14 mouse cellular contexts compared by ENCODE assay signal in the genomic region with DNA sequence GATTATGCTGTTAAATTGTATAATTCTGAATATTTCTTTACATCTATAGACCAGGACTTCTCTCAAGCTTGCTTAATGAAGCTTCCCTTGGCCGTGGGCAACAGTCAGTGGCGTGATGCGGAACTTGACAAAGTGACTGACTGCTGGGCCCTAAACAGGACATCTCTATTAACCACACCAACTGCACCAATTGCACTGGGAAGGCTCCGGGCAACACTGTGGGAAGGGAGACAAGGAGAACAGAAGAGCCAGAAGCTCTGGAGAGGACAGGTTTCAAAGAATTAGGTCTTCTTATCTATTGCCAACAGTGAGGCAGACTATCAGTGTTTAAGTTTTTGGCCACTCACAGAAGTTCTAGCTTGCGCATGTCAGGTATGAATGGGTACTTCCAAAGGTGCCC. TPM values are rescaled to one million over a fixed set of nuclear protein-coding genes. Genes with fewer than 3 reads are reported as not detected.
A peak's percentile ranks its signal among the peaks of the same experiment; 100 is the strongest.
DNase-seq lines count a peak whose midpoint lies in the region; ATAC-seq lines count a peak whose summit lies in the region.
"Had no signal": no experiment of that assay in that cellular context is flagged by ENCODE, and none has a peak within 500 bp of the region (broad histone marks: within the 10 kb centered on the region; RNA-seq: fewer than 3 reads in every experiment).

No protein-coding gene starts in this region.

- H3K4me2 ChIP-seq in midbrain, embryonic 11.5 days: no peak overlapping the region
- H3K4me2 ChIP-seq in midbrain, embryonic 14.5 days (ENCODE audit: low read length): no peak overlapping the region

- WGBS in heart, embryonic 10.5 days: 84% methylated on average over 5 of the region's 5 CpGs
- WGBS in midbrain, embryonic 11.5 days: 86% methylated on average over 5 of the region's 5 CpGs
- 75% methylated on average over 5 of the region's 5 CpGs for WGBS in midbrain, embryonic 14.5 days

- DNase-seq in heart, adult 11 months: peak; percentile 53
- no peak for DNase-seq in heart, postnatal 36 days
- DNase-seq in heart, embryonic 10.5 days (ENCODE audit: low spot score): peak; percentile 67
- no peak for DNase-seq in heart, adult 9 months (ENCODE audit: low spot score in 2 of 2)
- DNase-seq in midbrain, embryonic 11.5 days (ENCODE audit: low spot score, missing footprints): peak; percentile 64
- DNase-seq in midbrain, embryonic 14.5 days: no peak
- DNase-seq: adrenal gland, adult 8-10 months; cerebellum, adult 11-12 months had no signal

- no peak for ATAC-seq in midbrain, embryonic 11.5 days (ENCODE audit: low FRiP score)
- no peak for ATAC-seq in midbrain, embryonic 14.5 days (ENCODE audit: low FRiP score, low TSS enrichment)
- ATAC-seq: CD4-positive, CD25-positive, alpha-beta regulatory T cell, adult 4 months; Patski had no signal

- H3K4me1 ChIP-seq in heart, embryonic 10.5 days: no peaks in the 10 kb centered on the region
- H3K4me1 ChIP-seq in midbrain, embryonic 11.5 days (ENCODE audit: control insufficient read depth, insufficient read depth, low read length): peaks cover 3% of the 10 kb centered on the region; the same call in 1 of the 2 replicates
- H3K4me1 ChIP-seq in midbrain, embryonic 14.5 days (ENCODE audit: control insufficient read depth, insufficient read depth, low read length): 0 out of 2 replicates have a peak, but pooled peaks cover 4% of the 10 kb centered on the region

- H3K27me3 ChIP-seq in heart, embryonic 10.5 days (ENCODE audit: insufficient read depth, poor library complexity, severe bottlenecking): no peaks in the 10 kb centered on the region
- H3K27me3 ChIP-seq in midbrain, embryonic 11.5 days (ENCODE audit: control insufficient read depth, insufficient read depth, low read length): no peaks in the 10 kb centered on the region
- no peaks in the 10 kb centered on the region for H3K27me3 ChIP-seq in midbrain, embryonic 14.5 days (ENCODE audit: control insufficient read depth, insufficient read depth, low read length)
- H3K27me3 ChIP-seq: CH12.LX, Patski had no signal

- no peaks in the 10 kb centered on the region for H3K9me3 ChIP-seq in heart, embryonic 10.5 days
- no peaks in the 10 kb centered on the region for H3K9me3 ChIP-seq in midbrain, embryonic 11.5 days (ENCODE audit: control insufficient read depth, low read length)
- no peaks in the 10 kb centered on the region for H3K9me3 ChIP-seq in midbrain, embryonic 14.5 days (ENCODE audit: control insufficient read depth, low read length)

- no peak overlapping the region for H3K4me3 ChIP-seq in heart, embryonic 10.5 days
- no peak overlapping the region for H3K4me3 ChIP-seq in midbrain, embryonic 11.5 days (ENCODE audit: low read depth, low read length)
- H3K4me3 ChIP-seq in midbrain, embryonic 14.5 days (replicated peaks; ENCODE audit: low read depth, low read length): no peak overlapping the region

- intact Hi-C loops in heart, postnatal 36 days (cut with DNase I): loop anchor here (5.0 kb wide), 3 partner anchors 90 to 585 kb away; no protein-coding TSS in a partner anchor

- no peak overlapping the region for H3K9ac ChIP-seq in midbrain, embryonic 11.5 days (ENCODE audit: low read length)
- no peak overlapping the region for H3K9ac ChIP-seq in midbrain, embryonic 14.5 days (replicated peaks; ENCODE audit: low read length)

- no peaks in the 10 kb centered on the region for H3K36me3 ChIP-seq in heart, embryonic 10.5 days
- no peaks in the 10 kb centered on the region for H3K36me3 ChIP-seq in midbrain, embryonic 11.5 days (ENCODE audit: control insufficient read depth, insufficient read depth, low read length)
- H3K36me3 ChIP-seq in midbrain, embryonic 14.5 days (ENCODE audit: control insufficient read depth, insufficient read depth, low read length): no peaks in the 10 kb centered on the region
- H3K36me3 ChIP-seq: G1E had no signal

- no peak overlapping the region for H3K27ac ChIP-seq in heart, embryonic 10.5 days
- no peak overlapping the region for H3K27ac ChIP-seq in midbrain, embryonic 11.5 days (ENCODE audit: low read depth, low read length)
- no peak overlapping the region for H3K27ac ChIP-seq in midbrain, embryonic 14.5 days (replicated peaks; ENCODE audit: low read depth, low read length)

RNA-seq across cellular contexts. Expression of a gene that starts 38.4 kb away (rescaled TPM):
- 1 to 10 TPM; 4.6 to 5.4 TPM for total RNA-seq in heart, postnatal 36 days (2021)
- polyA plus RNA-seq in heart, embryonic 10.5 days (2016; fragmentation: Nextera tagmentation; extraction: Ambion mirVana): 7.5 and 15.3 TPM in 2 replicates
- 16.6 TPM in 2 replicates for polyA plus RNA-seq in midbrain, embryonic 11.5 days (2014; fragmentation: Nextera tagmentation; extraction: Ambion mirVana)
- polyA plus RNA-seq in midbrain, embryonic 14.5 days (2014; fragmentation: Nextera tagmentation; extraction: Ambion mirVana): 8.4 and 12.8 TPM in 2 replicates
- total RNA-seq: CH12.LX, MEL had no signal
- polyA plus RNA-seq: activated CD4-positive, CD25-positive, alpha-beta regulatory T cell, adult 4 months; CD4-positive, CD25-positive, alpha-beta regulatory T cell, adult 4 months; G1E had no signal

Comparison
In these comparisons a context has a peak if more than half of its experiments do, and no peak if none do; other contexts are left out.
1. DNase-seq: peak in heart, adult 11 months (single experiment), heart, embryonic 10.5 days (single experiment) and midbrain, embryonic 11.5 days (single experiment); none in heart, postnatal 36 days (0 of 2), heart, adult 9 months (0 of 2) and midbrain, embryonic 14.5 days (single experiment).